Mouse (Mus musculus) embryo, embryonic 9.5 days (tissue): ENCODE results near the gene Asxl1.
"Not testable (repeated sequence)": the region's sequence is repeated elsewhere in the genome, so short reads cannot be mapped to it uniquely, and the experiment has no call there.

ENCODE experiments used
- DNase-seq: peaks from one replicate; pipeline ENCODE4 v3.0.0-alpha.2; 2017; ENCODE audit errors: extremely low spot score

The Asxl1 gene

DNA sequence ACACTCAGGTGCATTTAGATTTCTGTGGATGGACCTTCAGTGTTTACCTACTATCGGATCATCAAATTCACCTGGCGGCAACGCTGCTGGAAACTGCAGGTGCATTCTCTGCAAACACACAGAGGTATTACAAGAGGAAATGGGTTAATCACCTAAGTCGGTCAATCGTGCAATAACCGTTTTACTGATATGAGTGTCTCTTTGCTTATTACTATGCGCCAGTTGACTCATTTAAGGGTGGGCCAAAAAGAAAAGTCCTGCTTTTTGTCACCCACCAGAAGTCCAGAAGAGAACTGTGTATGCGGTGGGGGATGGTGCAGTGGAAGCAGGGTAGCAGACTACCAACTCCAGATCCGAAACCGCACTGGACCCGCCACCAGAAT lies 567 bp upstream of the Asxl1 start:
- DNase-seq = no peak

DNA sequence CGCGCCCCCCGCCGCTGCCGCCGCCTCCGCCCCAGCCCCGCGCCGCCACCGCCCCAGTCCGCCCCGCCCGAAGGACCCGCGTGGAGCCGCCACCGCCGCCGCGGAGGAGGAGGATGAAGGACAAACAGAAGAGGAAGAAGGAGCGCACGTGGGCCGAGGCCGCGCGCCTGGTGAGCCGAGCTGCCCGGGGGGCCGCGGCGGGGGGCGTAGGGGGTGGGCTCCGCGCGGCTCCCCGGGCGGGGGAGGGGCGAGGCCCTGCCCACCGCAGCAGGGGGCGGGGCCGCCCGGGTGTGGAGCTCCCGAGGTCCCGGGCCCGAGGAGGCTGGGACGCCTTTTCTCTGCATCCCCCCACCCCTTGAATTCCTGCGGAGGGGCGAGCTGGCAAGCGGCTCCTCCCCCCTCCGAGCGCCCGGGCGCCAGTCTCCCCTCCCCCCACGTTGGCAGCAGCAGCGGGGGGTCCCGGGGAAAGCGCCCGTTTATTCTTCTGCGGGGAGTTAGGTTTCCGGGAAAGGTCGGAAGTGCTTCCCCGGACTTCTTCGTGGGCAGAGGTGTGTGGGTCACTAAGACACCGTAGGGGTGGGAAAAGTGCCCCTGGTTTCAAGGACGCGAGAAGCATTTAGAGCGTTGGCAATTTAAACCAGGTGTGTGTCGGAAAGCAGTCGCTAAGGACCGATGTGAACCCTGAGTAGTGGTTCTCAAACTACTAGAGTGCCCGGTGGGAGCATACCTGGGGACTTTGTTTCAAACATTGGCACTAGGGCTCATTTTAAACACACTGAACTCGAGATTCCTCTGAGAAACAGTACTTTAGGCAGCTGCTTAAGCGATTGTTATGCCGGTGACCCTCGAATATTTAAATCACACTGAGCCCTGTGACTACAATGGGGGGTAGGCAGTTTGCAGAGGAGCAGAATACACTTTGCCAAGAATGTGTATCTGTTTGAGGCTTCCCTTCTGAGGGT lies 873 bp downstream of the Asxl1 start:
- DNase-seq = peak; percentile 90

DNA sequence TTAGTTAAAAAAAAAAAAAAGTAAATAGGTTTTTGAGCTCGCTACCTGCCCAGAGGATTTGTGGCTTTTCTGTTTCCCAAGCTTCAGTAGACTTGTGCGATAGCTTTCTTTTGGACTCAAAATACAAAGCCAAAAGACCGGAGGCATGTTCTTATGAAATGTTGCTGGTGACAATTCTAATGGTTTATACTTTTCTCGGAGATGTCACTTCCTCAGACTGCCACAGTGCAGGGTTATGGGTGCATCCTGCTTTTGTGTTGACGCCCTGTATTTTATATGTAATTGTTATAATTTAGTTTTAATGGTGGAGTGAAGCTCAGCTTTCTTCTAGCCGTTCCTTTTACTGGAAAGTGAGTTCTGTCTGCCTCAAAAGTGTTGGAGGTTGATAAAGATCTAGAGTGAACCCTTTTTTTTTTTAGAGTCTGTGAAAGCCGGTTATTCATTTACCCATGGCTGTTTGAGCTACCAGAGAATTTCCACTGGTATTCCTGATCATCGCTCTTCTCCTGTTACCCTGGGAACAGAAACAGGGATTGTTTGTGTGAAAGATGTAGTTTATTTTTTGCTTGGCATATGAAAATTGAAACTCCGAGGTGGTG lies 1.7 kb downstream of the Asxl1 start:
- no peak for DNase-seq

DNA sequence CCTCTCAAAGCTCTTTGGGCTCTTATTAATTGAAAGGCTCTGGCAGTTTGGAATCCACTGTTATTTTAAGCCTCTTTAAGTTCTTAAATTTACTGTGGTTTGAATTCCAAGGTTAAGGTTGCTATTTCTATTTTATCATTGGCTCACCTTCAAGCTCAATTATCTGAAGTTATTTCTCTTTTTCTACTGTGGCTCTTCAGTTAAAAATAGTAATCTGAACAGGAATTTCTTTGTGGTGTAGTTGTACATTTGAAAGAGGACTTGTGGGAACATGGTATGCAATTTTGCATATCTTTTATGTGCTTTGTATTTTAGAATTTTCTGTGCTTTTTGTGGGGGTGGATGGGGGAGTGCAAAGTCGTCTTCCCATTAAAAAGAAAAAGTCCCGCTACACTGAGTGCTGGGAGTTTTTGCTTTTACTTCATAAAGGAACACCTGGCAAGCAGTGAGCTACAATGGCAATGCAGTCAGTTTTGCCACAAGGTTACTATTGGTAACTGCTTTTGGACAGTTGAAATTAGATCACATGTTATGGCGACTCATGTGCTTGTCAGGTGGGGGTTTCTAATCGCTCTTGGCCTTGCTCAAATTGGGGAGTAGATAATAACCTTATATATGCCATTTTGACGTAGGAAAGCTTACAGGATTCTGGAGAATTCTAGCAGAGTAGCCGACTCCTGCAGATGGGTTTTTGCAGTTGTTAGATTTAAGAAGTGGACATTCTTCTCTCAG lies 2.6 kb downstream of the Asxl1 start:
- DNase-seq = no peak

DNA sequence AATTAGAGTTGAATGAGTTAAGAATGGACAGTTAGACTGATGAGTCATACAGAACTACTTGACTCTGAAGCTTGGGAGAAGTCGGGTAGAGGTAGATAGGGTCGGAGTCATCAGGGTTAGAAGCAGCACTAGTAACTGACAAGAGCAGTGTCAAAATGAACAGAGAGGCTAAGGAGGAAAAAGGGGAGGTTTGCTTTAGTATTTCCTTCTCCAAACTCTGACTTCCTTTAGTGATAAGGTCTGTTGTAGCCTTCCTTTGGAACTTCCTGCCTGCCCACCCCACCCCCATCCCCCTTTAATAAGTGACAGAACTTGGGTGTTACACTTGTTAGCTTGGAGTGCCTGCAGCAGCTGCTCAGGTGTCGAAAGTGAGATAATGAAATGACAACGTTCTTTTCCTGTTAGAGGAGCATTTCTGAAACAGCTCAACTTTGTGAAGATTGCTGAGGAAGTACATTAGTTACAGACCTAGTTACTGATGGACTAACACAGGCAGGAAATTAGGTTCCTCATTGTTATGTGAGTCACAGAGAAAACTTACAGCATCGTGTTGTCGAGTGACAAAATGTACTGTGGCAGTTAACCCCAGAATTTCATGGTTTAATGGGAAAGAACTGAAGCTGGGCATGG lies 5.0 kb downstream of the Asxl1 start:
- no peak for DNase-seq

DNA sequence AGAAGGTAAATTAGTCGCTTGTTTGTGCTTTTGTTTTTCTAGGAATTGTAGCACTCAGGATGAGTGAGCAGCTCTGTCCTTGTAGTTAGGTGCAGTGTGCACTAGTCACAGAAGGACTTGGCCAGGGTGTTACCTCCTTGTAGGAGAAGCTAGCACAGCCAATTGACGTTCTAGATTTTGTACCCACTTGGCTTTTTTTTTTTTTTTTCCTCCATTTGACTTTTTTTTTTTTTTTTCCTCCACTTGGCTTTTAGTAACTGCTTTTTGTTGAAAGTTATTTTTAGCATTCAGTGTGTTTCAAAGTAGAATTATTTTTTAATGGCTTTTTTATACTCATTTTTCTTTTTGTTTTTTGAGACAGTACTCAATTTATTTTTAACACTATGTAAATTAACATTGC lies 9.0 kb downstream of the Asxl1 start:
- DNase-seq = no peak

DNA sequence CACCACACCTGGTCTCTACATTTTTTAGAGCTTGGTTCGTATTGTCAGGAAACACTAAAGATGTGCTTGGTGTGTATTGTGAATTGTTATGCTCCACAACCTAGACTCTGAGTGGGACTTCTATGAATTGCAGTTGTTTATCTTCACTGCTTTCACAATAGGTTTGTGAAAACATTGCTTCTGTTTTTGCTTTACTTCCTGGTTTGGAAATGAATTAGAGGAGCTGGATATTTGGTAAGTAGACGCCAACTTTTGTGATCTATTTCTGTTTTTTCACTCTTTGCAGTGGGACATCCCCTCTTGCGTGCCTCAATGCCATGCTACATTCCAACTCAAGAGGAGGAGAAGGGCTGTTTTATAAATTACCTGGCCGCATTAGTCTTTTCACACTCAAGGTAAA lies 11.2 kb downstream of the Asxl1 start:
- no peak for DNase-seq

DNA sequence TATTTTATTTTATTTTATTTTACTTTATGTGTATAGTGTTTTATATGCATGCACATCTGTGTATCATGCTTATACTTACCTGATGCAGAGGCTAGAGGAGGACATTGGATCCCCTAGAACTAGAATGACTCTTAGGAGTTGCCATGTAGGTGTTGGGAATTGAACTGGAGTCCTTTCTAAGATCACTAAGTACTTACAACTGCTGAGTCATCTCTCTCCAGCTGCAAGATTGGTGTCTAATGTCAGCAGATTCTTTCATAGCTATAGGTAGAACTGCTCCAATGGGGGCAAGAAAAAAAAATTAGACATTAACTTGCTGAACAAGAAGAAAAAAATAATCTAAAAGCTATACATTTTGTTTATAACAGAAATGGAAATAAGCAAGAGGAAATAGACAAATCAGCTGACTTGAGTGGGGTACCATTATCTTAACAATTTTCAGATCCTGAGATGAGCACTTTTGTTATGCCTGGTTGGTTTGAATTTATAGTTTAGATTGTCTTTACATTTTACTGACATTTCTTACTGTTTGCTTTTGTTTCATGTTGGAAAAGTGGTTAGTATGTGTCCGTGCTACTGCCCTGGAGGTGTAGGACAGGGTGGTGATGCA lies 15.6 kb downstream of the Asxl1 start:
- DNase-seq = no peak

DNA sequence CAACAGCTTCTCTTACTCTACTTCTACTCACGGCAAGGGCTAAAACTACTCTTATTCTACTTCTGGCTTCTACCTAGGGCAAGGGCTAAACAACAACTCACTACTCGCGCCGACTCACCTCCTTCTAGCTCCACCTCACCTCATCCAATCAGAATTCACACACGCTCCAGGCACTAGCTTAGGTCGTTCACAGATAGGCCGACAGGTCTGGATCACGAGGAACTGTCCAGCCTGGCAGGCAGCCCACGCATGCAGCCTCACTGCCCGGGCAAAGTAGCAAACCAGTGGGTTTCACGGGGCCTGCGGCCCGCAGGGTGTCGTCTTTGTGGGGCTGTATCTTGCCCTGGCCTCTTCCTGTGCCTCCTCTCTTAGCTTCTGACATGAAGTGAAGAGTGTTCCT lies 18.9 kb downstream of the Asxl1 start:
- not testable (repeated sequence) for DNase-seq

DNA sequence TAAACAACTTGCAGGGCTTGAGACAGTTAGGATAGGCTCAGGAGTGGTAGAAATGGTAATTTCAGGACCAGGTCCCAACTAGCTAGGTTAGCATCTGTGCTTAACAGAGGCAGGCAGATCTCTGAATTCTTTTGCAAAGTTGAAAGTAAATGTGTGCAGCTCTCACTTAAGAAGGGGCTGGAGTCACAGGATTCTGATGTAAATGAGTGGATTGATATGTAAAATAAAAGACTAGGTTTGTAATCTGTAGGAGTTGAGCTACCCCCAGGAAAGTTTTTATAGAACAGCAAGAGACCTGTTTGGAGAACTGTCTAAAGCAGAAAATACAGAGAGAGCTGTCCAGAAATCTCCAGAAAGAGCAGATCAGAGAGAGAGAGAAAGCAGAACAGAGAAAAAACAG lies 25.2 kb downstream of the Asxl1 start:
- DNase-seq = no peak

DNA sequence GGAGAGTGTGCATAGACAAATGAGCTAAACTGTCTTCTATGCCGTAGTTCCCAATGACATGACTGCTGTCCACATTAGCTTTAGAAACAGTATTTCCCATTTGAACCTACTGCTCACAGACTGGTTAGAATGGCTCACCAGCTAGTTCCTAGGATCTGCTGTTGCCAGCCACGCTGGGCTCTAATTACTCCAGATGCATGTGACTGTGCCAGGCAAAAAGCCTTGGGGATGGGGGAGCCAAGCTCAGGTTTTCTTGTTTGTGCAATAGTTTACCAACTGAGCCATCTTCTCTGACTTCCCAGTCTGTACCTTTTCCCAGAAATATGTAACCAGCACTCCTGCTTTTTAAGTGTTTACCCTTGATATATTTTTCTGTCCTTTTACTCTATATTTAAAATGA lies 29.8 kb downstream of the Asxl1 start:
- no peak for DNase-seq

DNA sequence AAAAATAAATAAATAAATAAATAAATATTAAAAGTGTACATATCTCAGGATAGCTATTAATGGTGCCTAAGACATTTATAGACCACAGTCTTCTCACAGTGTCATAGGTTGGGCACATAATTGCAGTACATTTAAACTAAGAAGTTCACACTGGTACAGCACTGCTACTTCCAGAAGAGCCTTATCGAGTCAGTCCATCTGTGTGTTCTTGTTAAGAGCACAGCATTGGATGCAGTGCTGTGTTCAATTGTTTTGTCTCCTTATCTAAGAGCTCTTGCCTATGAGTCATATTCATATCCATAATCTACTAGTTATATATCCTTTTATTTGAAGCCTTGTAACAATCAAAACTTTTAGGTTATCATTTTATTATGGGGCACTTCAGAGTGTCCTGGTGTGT lies 34.9 kb downstream of the Asxl1 start:
- no peak for DNase-seq

DNA sequence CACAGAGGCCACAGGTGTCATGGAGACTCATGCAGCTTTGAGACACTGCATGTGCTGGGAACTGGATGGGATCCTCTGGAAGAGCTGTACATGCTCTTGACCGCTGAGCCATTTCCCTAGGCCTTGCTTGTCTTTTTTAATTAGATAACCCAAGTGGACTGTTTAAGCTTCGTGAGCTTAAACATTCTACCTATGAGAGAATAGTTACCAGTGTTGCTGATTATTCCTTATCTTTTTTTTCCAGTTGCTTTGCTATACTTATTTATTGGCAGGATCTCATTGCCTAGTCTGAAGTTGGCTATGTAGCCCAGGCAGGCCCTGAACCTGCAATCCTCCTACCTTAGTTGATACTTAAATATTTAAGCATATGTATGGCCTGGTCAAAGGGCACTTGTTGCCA lies 44.2 kb downstream of the Asxl1 start:
- DNase-seq = no peak

DNA sequence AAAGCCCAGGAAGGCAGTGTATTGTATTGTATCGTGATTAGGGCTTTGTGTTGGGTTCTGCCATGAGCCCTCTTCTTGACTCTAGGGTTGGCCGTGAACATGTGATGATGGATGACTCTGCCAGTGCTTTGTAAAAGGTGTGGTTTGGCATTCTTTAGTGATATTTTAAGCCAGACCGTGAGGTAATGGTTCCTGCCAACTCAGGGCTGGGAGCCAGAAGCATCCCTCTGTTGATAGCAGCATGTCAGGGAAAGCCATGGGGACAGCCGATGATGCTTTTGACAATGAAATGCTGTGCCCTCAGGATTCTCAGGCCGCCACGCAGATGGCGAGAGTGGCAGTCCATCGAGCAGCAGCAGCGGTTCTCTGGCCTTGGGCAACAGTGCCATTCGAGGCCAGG lies 47.4 kb downstream of the Asxl1 start:
- no peak for DNase-seq

DNA sequence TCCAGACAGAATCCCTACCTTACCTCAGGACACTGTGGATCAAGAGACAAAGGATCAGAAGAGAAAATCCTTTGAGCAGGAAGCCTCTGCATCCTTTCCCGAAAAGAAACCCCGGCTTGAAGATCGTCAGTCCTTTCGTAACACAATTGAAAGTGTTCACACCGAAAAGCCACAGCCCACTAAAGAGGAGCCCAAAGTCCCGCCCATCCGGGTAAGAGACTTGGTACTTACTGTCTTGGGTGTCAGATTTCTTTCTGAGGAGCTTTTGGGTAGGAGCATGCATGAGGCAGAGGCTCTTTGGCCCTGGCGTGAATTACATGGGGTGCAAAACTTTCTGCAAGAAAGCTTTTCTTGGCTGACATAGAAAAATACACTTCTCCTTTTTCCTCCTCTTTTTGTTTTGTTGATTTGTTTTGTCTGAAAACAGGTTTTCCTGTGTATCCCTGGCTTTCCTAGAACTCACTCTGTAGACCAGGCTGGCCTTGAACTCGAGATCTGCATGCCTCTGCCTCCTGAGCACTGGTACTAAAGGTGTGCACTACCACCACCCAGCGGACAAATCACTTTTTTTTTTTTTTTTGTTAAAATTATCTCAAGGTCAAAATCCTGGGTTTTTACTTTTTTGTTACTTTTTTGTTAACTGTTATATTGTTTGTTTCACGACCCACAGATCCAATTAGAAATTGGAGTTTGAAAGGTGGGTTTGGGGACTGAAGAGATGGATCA lies 52.3 kb downstream of the Asxl1 start:
- no peak for DNase-seq

DNA sequence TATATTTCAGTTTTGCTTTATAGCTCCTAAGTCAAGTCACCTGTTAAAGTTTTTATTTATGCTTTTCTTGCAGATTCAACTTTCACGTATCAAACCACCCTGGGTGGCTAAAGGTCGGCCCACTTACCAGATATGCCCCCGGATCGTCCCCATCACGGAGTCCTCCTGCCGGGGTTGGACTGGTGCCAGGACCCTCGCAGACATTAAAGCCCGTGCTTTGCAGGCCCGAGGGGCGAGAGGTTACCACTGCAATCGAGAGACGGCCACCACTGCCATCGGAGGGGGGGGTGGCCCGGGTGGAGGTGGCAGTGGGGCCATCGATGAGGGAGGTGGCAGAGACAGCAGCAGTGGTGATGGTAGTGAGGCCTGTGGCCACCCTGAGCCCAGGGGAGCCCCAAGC lies 53.5 kb downstream of the Asxl1 start:
- no peak for DNase-seq

DNA sequence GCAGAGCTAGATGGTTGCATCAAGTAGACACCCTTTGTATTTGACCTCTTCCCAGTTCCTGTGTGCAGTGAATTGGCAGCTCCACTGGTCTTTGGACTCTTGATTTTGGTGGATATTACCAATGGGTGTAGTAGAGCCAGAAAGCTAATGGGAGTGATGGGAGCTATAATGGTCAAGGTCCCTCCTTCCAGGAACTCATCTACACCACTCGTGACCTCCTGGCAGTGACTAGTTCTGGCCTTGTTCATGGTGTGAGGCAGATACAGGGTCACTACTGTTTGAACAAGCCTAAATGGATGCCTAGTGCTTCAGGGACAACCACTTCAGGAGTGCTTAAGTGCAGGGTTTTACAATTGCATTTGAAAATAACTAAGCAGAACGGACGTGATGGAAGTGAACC lies 58.4 kb downstream of the Asxl1 start:
- DNase-seq = no peak

DNA sequence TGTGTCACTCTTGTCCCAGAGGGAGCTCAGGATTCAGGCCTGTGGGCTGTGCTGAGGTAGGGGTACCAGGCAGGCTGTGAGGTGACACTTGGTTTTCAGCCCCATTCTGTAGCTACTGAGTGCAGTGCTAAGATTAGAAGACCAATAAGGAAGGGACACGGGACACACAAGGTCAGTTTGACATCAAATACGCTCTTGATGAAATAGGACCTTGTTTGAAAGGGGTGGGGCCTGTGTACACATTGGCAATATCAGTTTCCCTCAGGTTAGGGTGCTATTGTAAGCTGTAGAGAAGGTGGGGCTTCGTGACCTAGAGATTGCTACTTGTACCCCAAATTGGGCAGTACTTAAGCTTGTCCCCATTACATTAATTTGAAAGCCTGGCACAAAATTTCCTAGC lies 59.3 kb downstream of the Asxl1 start:
- DNase-seq = no peak

DNA sequence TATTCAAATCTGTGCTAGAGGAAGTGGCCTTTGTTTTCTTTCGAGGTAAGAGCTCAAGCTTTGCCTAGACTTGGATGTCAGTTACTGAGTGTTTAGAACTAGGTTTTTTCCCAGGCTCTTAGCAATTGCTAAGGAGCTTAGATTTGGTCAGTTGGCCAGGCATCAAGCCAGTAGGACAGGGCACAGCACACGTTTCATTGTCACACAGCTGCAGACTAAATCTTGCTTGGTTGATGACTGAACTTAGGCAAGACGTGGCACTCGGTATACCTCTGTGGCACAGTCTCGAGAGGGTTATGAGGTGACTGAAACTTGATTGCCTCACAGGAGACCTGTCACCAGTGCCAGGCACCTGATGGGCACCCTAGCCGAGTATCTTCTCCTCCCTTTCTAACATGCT lies 61.3 kb downstream of the Asxl1 start:
- no peak for DNase-seq

DNA sequence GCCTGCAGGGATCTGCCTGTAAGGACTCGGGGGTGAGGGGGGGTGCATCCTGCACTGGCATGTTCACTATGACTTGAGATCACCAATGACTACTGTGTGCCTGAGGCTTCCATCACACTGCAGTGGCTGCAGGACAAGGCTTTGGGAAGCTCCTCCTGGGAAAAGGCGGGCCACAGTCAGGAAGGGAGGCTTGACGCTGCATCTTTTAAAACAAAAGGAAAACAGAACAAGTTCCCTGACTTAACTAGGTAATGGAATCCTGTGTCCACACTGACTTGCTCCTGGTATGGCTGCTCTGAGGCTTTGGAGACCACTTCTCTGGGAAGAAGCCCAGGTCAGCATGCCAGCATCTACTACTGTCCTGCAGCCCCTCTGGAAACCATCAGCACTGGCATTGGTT lies 63.3 kb downstream of the Asxl1 start:
- DNase-seq = no peak

DNA sequence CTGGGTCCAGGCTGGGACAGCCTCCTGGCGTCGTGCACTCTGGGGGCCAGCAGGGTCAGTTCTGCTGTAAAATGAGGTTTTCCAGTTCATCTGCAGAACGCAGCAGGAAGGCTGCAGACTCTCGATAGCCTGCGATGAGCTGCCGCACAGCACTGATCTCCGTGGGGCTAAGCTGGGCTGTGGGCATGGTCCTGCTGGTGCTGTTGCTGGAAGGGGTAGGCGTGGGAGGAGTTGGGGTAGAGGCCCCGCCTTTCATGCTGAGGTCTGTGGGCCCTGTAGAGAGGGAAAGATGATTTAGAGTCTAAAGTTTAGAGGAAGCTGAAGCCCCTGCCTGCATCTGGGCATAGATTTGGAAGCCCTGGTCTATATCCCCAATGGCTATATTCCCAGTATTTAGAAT lies 65.9 kb downstream of the Asxl1 start:
- no peak for DNase-seq
